Mouse (Mus musculus): ENCODE data around the gene Bax.

Bax gene

DNA sequence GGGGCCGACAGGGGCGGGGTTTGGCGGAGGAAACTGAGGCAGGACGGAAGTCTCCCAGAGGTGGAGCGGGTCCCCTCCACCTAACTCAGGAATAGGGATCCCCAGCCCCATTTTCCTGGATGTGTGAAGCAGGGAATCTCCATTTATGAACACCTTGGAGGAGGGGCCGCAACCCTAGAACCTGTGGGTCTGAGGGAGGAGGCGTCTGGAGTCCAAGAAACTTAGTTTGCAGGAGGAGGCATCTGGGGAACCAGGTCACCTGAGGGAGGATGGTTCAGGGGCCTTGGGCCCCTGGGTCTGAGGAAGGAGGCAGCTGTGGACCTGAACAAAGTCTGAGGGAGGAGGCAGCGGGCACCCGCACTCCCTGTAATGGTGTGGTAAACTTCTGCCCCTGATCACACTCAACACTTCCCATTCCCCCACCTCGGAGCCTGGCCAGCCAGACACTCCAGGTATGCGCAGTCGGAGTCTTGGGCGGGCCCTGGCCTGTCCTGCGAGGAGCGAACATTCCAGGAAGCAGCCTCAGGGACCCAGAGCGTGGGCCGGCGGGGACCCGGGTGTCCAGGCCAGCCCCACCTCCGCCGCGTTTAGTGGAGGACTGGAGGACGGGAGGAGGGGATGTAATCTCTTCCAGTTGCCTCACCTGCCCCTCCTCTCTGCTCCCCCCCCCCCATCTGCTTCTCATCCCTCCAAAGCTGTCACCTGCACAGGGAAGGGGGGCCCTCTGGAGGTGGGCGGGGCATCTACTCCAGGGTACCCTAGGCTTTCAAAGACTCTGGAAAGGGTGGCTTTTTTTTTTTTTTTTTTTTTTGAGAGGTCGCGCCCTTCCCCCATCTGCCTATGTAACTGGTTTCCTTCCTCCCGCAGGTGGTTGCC is 52.6 kb downstream of the Bax start:
- no peak for DNase-seq

- DNase-seq: no peak
These were observed 53.4 kb downstream of the Bax start, which contains the start of gene Ntf5 for GRCm38 (mm10) chr7:45413113-45413863. Gene Ntf5 (plus strand): TSS chr7:45413695.

- DNase-seq: no peak
These were observed 54.3 kb downstream of the Bax start for GRCm38 (mm10) chr7:45412421-45412820.

Data from cerebellum, adult 11-12 months (tissue).